Mouse (Mus musculus): Measurements from ENCODE around the gene Cnnm2. TPM values are rescaled to one million over a fixed set of nuclear protein-coding genes. Genes with fewer than 3 reads are reported as not detected.

Gene Cnnm2
- polyA plus RNA-seq, 1 experiment = 9.8 TPM

DNA sequence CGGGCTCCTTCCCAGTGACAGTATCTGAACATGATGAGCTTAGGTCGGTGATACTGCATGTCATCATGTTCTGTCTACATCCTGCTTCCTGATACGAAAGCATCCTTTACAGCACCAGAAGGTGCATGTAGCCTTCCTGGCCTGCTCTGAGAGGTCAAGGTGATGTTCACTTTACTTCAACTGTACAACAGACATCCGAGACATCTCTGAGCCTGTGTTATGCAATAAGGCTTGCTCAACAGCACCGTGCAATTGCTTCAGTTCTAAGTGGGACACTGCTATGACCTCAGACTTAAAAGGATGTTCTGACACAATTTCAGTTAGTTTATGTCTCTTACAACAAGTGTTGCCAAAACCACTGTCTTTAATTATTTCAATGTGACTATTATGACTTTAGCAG lies 139.9 kb downstream of the Cnnm2 start:
- TF ChIP-seq POLR2A (IDR thresholded peaks at IDR 0.05; ENCODE audit: low read depth, low read length) (no peak), CTCF (IDR thresholded peaks at IDR 0.05; ENCODE audit: borderline replicate concordance, insufficient read depth, low read length) (no peak)
- Histone ChIP-seq H3K4me3 (ENCODE audit: insufficient read depth, low read length) (no peak overlapping the region), H3K27ac (ENCODE audit: insufficient read depth, low read length) (no peak overlapping the region), H3K4me1 (ENCODE audit: control insufficient read depth, insufficient read depth, low read length) (no peaks in the 10 kb centered on the region)

DNA sequence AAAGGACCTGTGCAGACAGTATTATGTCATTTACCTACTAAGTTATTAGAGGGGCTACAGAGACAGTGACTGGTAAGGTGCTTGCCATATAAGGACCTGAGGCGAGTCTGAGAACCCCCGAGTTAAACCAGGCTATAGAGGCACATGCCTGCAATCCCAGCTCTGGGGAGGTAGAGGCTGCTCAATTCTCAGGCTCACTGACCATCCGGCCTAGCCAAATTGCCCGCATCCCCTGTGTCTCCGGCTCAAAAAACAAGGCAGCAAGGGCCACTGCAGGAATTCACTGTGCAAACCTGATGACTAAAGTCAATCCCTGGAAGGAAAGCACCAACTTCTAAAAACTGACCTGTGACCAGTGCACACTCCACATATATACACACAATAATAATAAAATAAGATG lies 142.0 kb downstream of the Cnnm2 start:
- Histone ChIP-seq H3K4me1 (ENCODE audit: control insufficient read depth, insufficient read depth, low read length) (no peaks in the 10 kb centered on the region), H3K27ac (ENCODE audit: insufficient read depth, low read length) (no peak overlapping the region), H3K4me3 (ENCODE audit: insufficient read depth, low read length) (no peak overlapping the region)
- no peak for TF ChIP-seq CTCF (IDR thresholded peaks at IDR 0.05; ENCODE audit: borderline replicate concordance, insufficient read depth, low read length)
- no peak for TF ChIP-seq POLR2A (IDR thresholded peaks at IDR 0.05; ENCODE audit: low read depth, low read length)

DNA sequence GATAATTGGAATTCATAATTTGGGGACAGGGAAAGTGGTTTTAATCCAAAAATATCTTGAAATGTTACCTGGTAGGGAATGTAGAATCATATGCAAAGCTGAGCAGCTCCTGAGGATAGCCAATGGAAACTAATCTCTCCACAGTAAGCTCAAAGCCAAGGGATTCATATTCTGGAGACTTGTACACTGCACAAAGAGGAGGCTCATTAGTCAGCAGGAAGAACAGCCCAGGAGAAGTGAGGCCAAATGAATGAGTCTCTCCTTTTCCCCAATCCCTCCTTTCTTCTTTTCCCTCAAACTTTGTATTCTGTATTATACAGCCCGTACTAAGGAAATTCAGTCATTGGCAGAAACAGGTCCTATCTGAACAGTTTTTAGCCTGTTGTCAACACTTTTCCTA lies 143.5 kb downstream of the Cnnm2 start:
- Histone ChIP-seq H3K27ac (ENCODE audit: insufficient read depth, low read length) (no peak overlapping the region), H3K4me1 (ENCODE audit: control insufficient read depth, insufficient read depth, low read length) (no peaks in the 10 kb centered on the region), H3K4me3 (ENCODE audit: insufficient read depth, low read length) (no peak overlapping the region)
- TF ChIP-seq POLR2A (IDR thresholded peaks at IDR 0.05; ENCODE audit: low read depth, low read length) = no peak
- no peak for TF ChIP-seq CTCF (IDR thresholded peaks at IDR 0.05; ENCODE audit: borderline replicate concordance, insufficient read depth, low read length)

DNA sequence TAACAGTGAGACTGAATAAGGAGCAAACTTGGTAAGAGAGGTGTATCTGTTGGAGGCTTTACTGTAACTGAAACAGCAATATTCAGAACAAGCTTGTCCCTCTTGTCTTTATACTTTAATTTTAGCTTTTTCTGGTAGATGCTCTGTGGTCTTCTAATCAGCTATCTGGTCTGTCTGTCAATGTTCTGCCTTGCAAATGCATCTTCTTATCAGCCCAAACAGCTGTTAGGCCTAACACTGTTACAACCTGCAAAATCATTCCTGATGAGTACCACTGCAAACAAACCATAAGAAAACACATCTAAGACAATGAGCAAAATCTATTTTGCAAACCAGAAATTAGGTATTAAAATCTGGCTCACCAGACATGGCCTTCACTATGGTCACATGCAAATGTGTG lies 144.0 kb downstream of the Cnnm2 start:
- TF ChIP-seq CTCF (IDR thresholded peaks at IDR 0.05; ENCODE audit: borderline replicate concordance, insufficient read depth, low read length) = no peak
- no peak for TF ChIP-seq POLR2A (IDR thresholded peaks at IDR 0.05; ENCODE audit: low read depth, low read length)

DNA sequence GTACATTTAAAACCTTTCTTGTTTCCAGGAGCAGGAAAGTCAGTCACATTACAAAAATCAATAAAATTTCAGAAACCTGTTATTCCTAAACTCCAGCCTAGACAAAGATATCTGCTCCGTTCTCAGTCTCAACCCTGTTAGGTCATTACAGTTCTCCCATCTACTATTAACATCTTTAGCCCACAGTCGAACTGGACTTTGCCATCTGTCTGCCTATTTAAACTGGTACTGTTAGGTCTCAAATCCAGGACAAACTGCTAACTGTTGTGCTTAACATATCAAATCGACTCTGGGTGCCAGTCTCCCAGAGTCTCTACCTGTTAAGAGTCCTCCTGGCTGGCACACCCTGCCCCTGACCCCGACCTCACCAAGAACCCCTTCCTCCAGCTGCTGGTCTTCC lies 144.6 kb downstream of the Cnnm2 start:
- TF ChIP-seq POLR2A (IDR thresholded peaks at IDR 0.05; ENCODE audit: low read depth, low read length) = no peak
- no peak for TF ChIP-seq CTCF (IDR thresholded peaks at IDR 0.05; ENCODE audit: borderline replicate concordance, insufficient read depth, low read length)
- H3K4me1 ChIP-seq (ENCODE audit: control insufficient read depth, insufficient read depth, low read length) = no peaks in the 10 kb centered on the region
- H3K4me3 ChIP-seq (ENCODE audit: insufficient read depth, low read length) = no peak overlapping the region
- H3K27ac ChIP-seq (ENCODE audit: insufficient read depth, low read length) = no peak overlapping the region

More for the DNA sequence above, 144.0 kb downstream of the Cnnm2 start:
- Histone ChIP-seq H3K27ac (ENCODE audit: insufficient read depth, low read length) (no peak overlapping the region), H3K4me3 (ENCODE audit: insufficient read depth, low read length) (no peak overlapping the region), H3K4me1 (ENCODE audit: control insufficient read depth, insufficient read depth, low read length) (no peaks in the 10 kb centered on the region)

DNA sequence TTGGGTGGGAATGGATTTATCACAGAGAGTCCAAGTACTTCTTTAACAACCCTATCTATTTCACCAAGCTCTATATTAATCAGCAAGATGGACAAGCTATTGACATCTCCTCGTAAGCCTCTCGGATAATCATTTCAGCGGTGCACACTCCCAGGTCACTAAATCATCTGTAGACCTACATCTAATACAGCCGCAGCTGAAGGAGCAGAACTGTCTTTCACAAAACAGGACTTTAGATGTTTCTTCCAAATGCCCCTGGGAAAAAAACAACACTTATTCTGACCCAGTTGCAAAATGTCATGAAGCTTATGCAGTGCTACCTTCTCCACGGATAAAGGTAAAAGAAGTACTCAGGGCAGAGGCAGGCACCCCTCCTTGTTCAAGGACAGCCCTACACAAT lies 146.8 kb downstream of the Cnnm2 start:
- Histone ChIP-seq H3K4me1 (ENCODE audit: control insufficient read depth, insufficient read depth, low read length) (no peaks in the 10 kb centered on the region), H3K4me3 (ENCODE audit: insufficient read depth, low read length) (no peak overlapping the region), H3K27ac (ENCODE audit: insufficient read depth, low read length) (no peak overlapping the region)
- TF ChIP-seq CTCF (IDR thresholded peaks at IDR 0.05; ENCODE audit: borderline replicate concordance, insufficient read depth, low read length) (no peak), POLR2A (IDR thresholded peaks at IDR 0.05; ENCODE audit: low read depth, low read length) (no peak)

DNA sequence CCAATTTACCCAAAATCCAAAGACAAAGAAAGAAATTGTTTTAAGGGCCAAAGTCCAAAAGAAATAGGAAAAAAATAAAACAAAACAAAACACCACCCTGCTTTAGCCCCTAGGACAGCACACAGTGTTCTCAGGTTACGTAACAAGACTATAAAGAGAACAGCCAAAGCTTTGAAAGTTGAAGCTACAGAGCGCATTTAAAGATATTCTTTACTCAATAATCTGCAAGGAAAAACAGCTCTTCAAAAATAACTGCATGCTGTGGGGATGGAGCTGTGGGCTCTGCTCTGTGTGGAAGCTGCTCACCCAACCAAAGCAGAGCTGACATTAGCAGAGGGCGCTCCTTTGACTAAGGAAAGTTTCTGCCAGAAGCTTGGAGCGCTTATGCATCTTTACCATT lies 147.6 kb downstream of the Cnnm2 start:
- Histone ChIP-seq H3K4me3 (ENCODE audit: insufficient read depth, low read length) (no peak overlapping the region), H3K27ac (ENCODE audit: insufficient read depth, low read length) (no peak overlapping the region), H3K4me1 (ENCODE audit: control insufficient read depth, insufficient read depth, low read length) (no peaks in the 10 kb centered on the region)
- no peak for TF ChIP-seq CTCF (IDR thresholded peaks at IDR 0.05; ENCODE audit: borderline replicate concordance, insufficient read depth, low read length)
- no peak for TF ChIP-seq POLR2A (IDR thresholded peaks at IDR 0.05; ENCODE audit: low read depth, low read length)

DNA sequence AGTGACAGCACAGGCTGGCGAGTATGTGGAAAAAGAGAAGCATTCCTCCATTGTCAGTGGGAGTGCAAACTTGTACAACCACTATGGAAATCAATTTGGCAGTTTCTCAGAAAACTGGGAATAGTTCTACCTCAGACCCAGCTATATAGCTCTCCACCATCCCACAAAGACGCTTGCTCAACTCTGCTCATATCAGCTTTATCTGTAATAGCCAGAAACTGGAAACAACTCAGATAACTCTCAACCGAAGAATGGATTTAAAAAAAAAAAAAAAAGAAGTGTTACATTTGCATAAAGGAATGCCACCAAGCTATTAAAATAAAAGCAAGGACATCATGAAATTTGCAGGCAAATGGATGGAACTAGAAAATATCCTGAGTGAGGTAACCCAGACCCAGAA lies 150.1 kb downstream of the Cnnm2 start:
- TF ChIP-seq POLR2A (IDR thresholded peaks at IDR 0.05; ENCODE audit: low read depth, low read length) (no peak), CTCF (IDR thresholded peaks at IDR 0.05; ENCODE audit: borderline replicate concordance, insufficient read depth, low read length) (no peak)
- H3K4me3 ChIP-seq (ENCODE audit: insufficient read depth, low read length) = no peak overlapping the region

DNA sequence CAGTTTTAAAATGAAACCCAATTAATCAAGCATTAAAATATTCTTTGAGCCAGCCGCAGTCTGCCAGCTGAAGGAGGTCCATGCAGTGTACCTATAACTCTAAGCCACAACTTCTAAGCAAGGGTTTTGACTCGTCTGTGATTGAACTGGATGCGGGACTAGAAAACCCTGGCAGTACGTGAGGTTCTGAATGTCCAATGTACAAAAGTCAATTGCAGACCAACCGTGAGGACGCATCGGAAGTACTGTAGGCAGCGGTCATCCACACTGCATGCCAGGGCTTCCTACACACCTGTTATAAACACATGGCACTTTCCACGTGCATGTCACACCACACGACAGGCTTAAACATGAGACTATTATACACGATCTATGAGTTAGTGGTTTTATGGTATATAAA lies 152.2 kb downstream of the Cnnm2 start:
- TF ChIP-seq CTCF (IDR thresholded peaks at IDR 0.05; ENCODE audit: borderline replicate concordance, insufficient read depth, low read length) (no peak), POLR2A (IDR thresholded peaks at IDR 0.05; ENCODE audit: low read depth, low read length) (no peak)
- H3K4me3 ChIP-seq (ENCODE audit: insufficient read depth, low read length) = no peak overlapping the region

More for the DNA sequence above, 150.1 kb downstream of the Cnnm2 start:
- Histone ChIP-seq H3K27ac (ENCODE audit: insufficient read depth, low read length) (no peak overlapping the region), H3K4me1 (ENCODE audit: control insufficient read depth, insufficient read depth, low read length) (no peaks in the 10 kb centered on the region)

DNA sequence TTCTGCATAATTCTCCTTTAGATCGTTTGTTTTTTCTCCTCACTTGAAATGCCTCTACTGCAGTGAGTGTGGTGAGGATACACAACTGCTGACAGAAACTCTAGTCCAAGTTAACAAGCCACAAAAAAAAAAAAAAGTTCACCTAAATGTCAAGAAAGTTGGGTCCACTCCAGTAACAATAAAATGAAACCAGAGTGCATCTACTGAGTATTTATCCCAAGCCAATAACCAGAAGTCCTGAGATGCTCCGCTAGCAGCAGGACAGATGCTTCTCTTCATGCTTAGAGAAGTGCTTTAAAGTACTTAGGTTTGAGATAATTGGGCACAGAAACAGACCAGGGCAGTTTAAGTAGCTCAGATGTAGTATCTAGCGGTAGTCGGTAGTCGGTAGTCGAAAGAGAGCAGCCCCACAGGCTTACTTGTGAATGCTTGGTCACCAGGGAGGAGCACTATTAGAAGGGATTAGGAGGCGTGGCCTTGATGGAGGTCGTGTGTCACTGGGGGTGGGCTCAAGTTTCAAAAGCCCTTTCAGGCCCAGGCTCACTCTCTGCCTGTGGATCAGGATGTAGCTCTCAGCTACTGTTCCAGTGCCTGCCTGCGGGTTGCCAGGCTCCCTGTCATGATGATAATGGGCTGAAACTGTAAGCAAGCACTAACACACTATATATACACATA lies 154.1 kb downstream of the Cnnm2 start:
- H3K4me1 ChIP-seq (ENCODE audit: control insufficient read depth, insufficient read depth, low read length) = no peaks in the 10 kb centered on the region
- no peak overlapping the region for H3K4me3 ChIP-seq (ENCODE audit: insufficient read depth, low read length)
- TF ChIP-seq POLR2A (IDR thresholded peaks at IDR 0.05; ENCODE audit: low read depth, low read length) (no peak), CTCF (IDR thresholded peaks at IDR 0.05; ENCODE audit: borderline replicate concordance, insufficient read depth, low read length) (no peak)
- no peak overlapping the region for H3K27ac ChIP-seq (ENCODE audit: insufficient read depth, low read length)

More for the DNA sequence above, 152.2 kb downstream of the Cnnm2 start:
- Histone ChIP-seq H3K4me1 (ENCODE audit: control insufficient read depth, insufficient read depth, low read length) (no peaks in the 10 kb centered on the region), H3K27ac (ENCODE audit: insufficient read depth, low read length) (no peak overlapping the region)

Data from embryonic fibroblast, embryonic 13.5 days (primary cell).